Mouse (Mus musculus): ENCODE results near the gene Triml2. TPM values are rescaled to one million over a fixed set of nuclear protein-coding genes. Genes with fewer than 3 reads are reported as not detected.

Triml2 gene
- polyA plus RNA-seq, 1 experiment from 2014 or later = not detected

- Histone ChIP-seq H3K4me1 (replicated peaks; ENCODE audit: control insufficient read depth, insufficient read depth, low read length) (no peaks in the 10 kb centered on the region), H3K27ac (ENCODE audit: low read depth, low read length) (no peak overlapping the region), H3K9ac (ENCODE audit: low read depth, low read length) (no peak overlapping the region), H3K27me3 (ENCODE audit: control insufficient read depth, insufficient read depth, low read length) (no peaks in the 10 kb centered on the region), H3K9me3 (ENCODE audit: control insufficient read depth, low read length) (no peaks in the 10 kb centered on the region), H3K4me3 (ENCODE audit: low read depth, low read length) (no peak overlapping the region), H3K36me3 (ENCODE audit: control insufficient read depth, insufficient read depth, low read length) (no peaks in the 10 kb centered on the region), H3K4me2 (replicated peaks; ENCODE audit: low read depth, low read length) (no peak overlapping the region)
- DNase-seq (ENCODE audit: low spot score) (no peak), ATAC-seq (ENCODE audit: low FRiP score) (no peak)
- WGBS = 65% methylated on average over 4 of the region's 4 CpGs
These were observed 1.2 kb upstream of the Triml2 start for GRCm38 (mm10) chr8:43179189-43179588.

- DNase-seq (ENCODE audit: low spot score) = no peak
- Histone ChIP-seq H3K4me1 (replicated peaks; ENCODE audit: control insufficient read depth, insufficient read depth, low read length) (no peaks in the 10 kb centered on the region), H3K4me2 (replicated peaks; ENCODE audit: low read depth, low read length) (no peak overlapping the region), H3K27ac (ENCODE audit: low read depth, low read length) (no peak overlapping the region), H3K27me3 (ENCODE audit: control insufficient read depth, insufficient read depth, low read length) (no peaks in the 10 kb centered on the region), H3K9me3 (ENCODE audit: control insufficient read depth, low read length) (no peaks in the 10 kb centered on the region), H3K36me3 (ENCODE audit: control insufficient read depth, insufficient read depth, low read length) (no peaks in the 10 kb centered on the region), H3K9ac (ENCODE audit: low read depth, low read length) (no peak overlapping the region), H3K4me3 (ENCODE audit: low read depth, low read length) (no peak overlapping the region)
- no peak for ATAC-seq (ENCODE audit: low FRiP score)
- WGBS = 85% methylated on average over 2 of the region's 2 CpGs
These were observed 1.9 kb downstream of the Triml2 start for GRCm38 (mm10) chr8:43182281-43182680.

- Histone ChIP-seq H3K9me3 (ENCODE audit: control insufficient read depth, low read length) (no peaks in the 10 kb centered on the region), H3K4me1 (replicated peaks; ENCODE audit: control insufficient read depth, insufficient read depth, low read length) (no peaks in the 10 kb centered on the region), H3K4me3 (ENCODE audit: low read depth, low read length) (no peak overlapping the region), H3K36me3 (ENCODE audit: control insufficient read depth, insufficient read depth, low read length) (no peaks in the 10 kb centered on the region), H3K27me3 (ENCODE audit: control insufficient read depth, insufficient read depth, low read length) (no peaks in the 10 kb centered on the region), H3K27ac (ENCODE audit: low read depth, low read length) (no peak overlapping the region), H3K4me2 (replicated peaks; ENCODE audit: low read depth, low read length) (no peak overlapping the region), H3K9ac (ENCODE audit: low read depth, low read length) (no peak overlapping the region)
- no peak for DNase-seq (ENCODE audit: low spot score)
- no peak for ATAC-seq (ENCODE audit: low FRiP score)
These were observed 35.2 kb downstream of the Triml2 start for GRCm38 (mm10) chr8:43215554-43215953.

- no peak overlapping the region for H3K4me2 ChIP-seq (replicated peaks; ENCODE audit: low read depth, low read length)
- no peak overlapping the region for H3K4me3 ChIP-seq (ENCODE audit: low read depth, low read length)
- no peaks in the 10 kb centered on the region for H3K9me3 ChIP-seq (ENCODE audit: control insufficient read depth, low read length)
- no peaks in the 10 kb centered on the region for H3K36me3 ChIP-seq (ENCODE audit: control insufficient read depth, insufficient read depth, low read length)
- no peaks in the 10 kb centered on the region for H3K27me3 ChIP-seq (ENCODE audit: control insufficient read depth, insufficient read depth, low read length)
- 82% methylated on average over 3 of the region's 3 CpGs for WGBS
- H3K9ac ChIP-seq (ENCODE audit: low read depth, low read length) = no peak overlapping the region
- no peak overlapping the region for H3K27ac ChIP-seq (ENCODE audit: low read depth, low read length)
- H3K4me1 ChIP-seq (replicated peaks; ENCODE audit: control insufficient read depth, insufficient read depth, low read length) = no peaks in the 10 kb centered on the region
- ATAC-seq (ENCODE audit: low FRiP score) = no peak
- DNase-seq (ENCODE audit: low spot score) = no peak
These were observed 63.0 kb downstream of the Triml2 start for GRCm38 (mm10) chr8:43243326-43243725.

Other genes starting within 250 kb of the Triml2 start
- not detected in 2 replicates for gene Triml1, start 39.1 kb upstream of the Triml2 start, polyA plus RNA-seq (2014; fragmentation: Nextera tagmentation; extraction: Ambion mirVana)
- gene Zfp42, start 126.4 kb downstream of the Triml2 start, polyA plus RNA-seq (2014; fragmentation: Nextera tagmentation; extraction: Ambion mirVana) = not detected in 2 replicates